Mouse (Mus musculus) neural tube, embryonic 13.5 days (tissue): ENCODE data around the gene Rnf181. TPM values are rescaled to one million over a fixed set of nuclear protein-coding genes. Genes with fewer than 3 reads are reported as not detected.

Source experiments
- ATAC-seq: fragments of 200-750 bp; cut with Nextera tagmentation; 2 replicates; pipeline ENCODE4 v1.8.0; 2017; ENCODE audit warnings: low read depth, mild to moderate bottlenecking, moderate TSS enrichment, moderate library complexity
- H3K27ac ChIP-seq: fragments of 300-500 bp; sonication (generic); replicated peaks from 2 replicates; pipeline ENCODE4 v1.5.1; 2015; ENCODE audit warnings: moderate library complexity, mild to moderate bottlenecking, inconsistent platforms
- H3K27me3 ChIP-seq: fragments of 300-500 bp; sonication (generic); 2 replicates; pipeline ENCODE4 v1.6.1; 2015; ENCODE audit warnings: mild to moderate bottlenecking, inconsistent platforms
- H3K36me3 ChIP-seq: fragments of 300-500 bp; sonication (generic); 2 replicates; pipeline ENCODE4 v1.6.1; 2015; ENCODE audit warnings: mild to moderate bottlenecking, inconsistent platforms
- H3K4me1 ChIP-seq: fragments of 300-500 bp; sonication (generic); replicated peaks from 2 replicates; pipeline ENCODE4 v1.6.1; 2015; ENCODE audit warnings: inconsistent platforms
- H3K4me2 ChIP-seq: fragments of 300-500 bp; sonication (generic); 2 replicates; pipeline ENCODE4 v1.6.1; 2015; ENCODE audit warnings: inconsistent platforms, mild to moderate bottlenecking, moderate library complexity
- H3K4me3 ChIP-seq: fragments of 300-500 bp; sonication (generic); 2 replicates; pipeline ENCODE4 v1.5.1; 2015; ENCODE audit warnings: mild to moderate bottlenecking, inconsistent platforms
- H3K9ac ChIP-seq: fragments of 300-500 bp; sonication (generic); 2 replicates; pipeline ENCODE4 v1.6.1; 2015; ENCODE audit warnings: moderate library complexity, mild to moderate bottlenecking, inconsistent platforms
- H3K9me3 ChIP-seq: fragments of 300-500 bp; sonication (generic); 2 replicates; pipeline ENCODE4 v1.6.1; 2016; ENCODE audit warnings: inconsistent platforms
- WGBS: fragments of 180-500 bp; shearing (Covaris S2); methylation state at CpG from one replicate; pipeline ENCODE4 v1.1.7; 2015; 5-methylcytosine and 5-hydroxymethylcytosine counted together
- polyA plus RNA-seq: library from polyadenylated mRNA; unstranded; fragments of >200 nt; fragmentation: Nextera tagmentation; extraction: Ambion mirVana; gene quantifications from 2 replicates; pipeline ENCODE4 v1.2.1, GENCODE M21; 2015

Gene Rnf181
- polyA plus RNA-seq, 1 experiment from 2014 or later: 148 TPM

GRCm38 (mm10) chr6:72382494-72382893 is 15.7 kb upstream of the Rnf181 start:
- H3K9ac ChIP-seq: no peak overlapping the region
- peaks cover 9% of the 10 kb centered on the region for H3K4me1 ChIP-seq
- no peak overlapping the region for H3K4me2 ChIP-seq
- no peak for ATAC-seq
- H3K9me3 ChIP-seq: no peaks in the 10 kb centered on the region
- H3K36me3 ChIP-seq: no peaks in the 10 kb centered on the region
- H3K4me3 ChIP-seq: no peak overlapping the region
- no peak overlapping the region for H3K27ac ChIP-seq
- peaks cover 37% of the 10 kb centered on the region for H3K27me3 ChIP-seq
- WGBS: 83% methylated on average over 6 of the region's 6 CpGs

GRCm38 (mm10) chr6:72380131-72380770 is 13.5 kb upstream of the Rnf181 start, which contains the start of gene Vamp5:
TSS of gene Vamp5 (minus strand) at chr6:72380468.
- H3K4me2 ChIP-seq: peak within 1 kb of the TSS; percentile 61
- H3K27me3 ChIP-seq: peaks cover 37% of the 10 kb centered on the region
- peaks cover 9% of the 10 kb centered on the region for H3K4me1 ChIP-seq
- no peaks in the 10 kb centered on the region for H3K9me3 ChIP-seq
- WGBS: 2% methylated on average over 48 of the region's 49 CpGs
- peak; percentile 59; the same call in 1 of the 2 replicates for ATAC-seq
- H3K9ac ChIP-seq: peak within 1 kb of the TSS; percentile 66
- H3K27ac ChIP-seq: peak within 1 kb of the TSS; percentile 49; the same call in 1 of the 2 replicates
- no peaks in the 10 kb centered on the region for H3K36me3 ChIP-seq
- H3K4me3 ChIP-seq: peak within 1 kb of the TSS; percentile 43

GRCm38 (mm10) chr6:72379377-72380130 is 12.8 kb upstream of the Rnf181 start:
- Histone ChIP-seq H3K9ac (peak overlapping the region; percentile 66; the same call in 1 of the 2 replicates), H3K4me2 (peak overlapping the region; percentile 61), H3K4me3 (peak overlapping the region; percentile 43), H3K27me3 (peaks cover 37% of the 10 kb centered on the region), H3K36me3 (no peaks in the 10 kb centered on the region), H3K27ac (peak overlapping the region; percentile 49; the same call in 1 of the 2 replicates), H3K9me3 (no peaks in the 10 kb centered on the region), H3K4me1 (peaks cover 9% of the 10 kb centered on the region)
- 53% methylated on average over 7 of the region's 7 CpGs for WGBS
- ATAC-seq: no peak

GRCm38 (mm10) chr6:72378510-72379234 is 11.9 kb upstream of the Rnf181 start:
- 87% methylated on average over 8 of the region's 8 CpGs for WGBS
- no peak for ATAC-seq
- Histone ChIP-seq H3K9ac (no peak overlapping the region), H3K27ac (no peak overlapping the region), H3K4me3 (no peak overlapping the region), H3K27me3 (peaks cover 37% of the 10 kb centered on the region), H3K4me1 (peaks cover 9% of the 10 kb centered on the region), H3K9me3 (no peaks in the 10 kb centered on the region), H3K4me2 (peak overlapping the region; percentile 61), H3K36me3 (no peaks in the 10 kb centered on the region)

GRCm38 (mm10) chr6:72374820-72375563 is 8.2 kb upstream of the Rnf181 start:
- Histone ChIP-seq H3K4me3 (no peak overlapping the region), H3K9ac (no peak overlapping the region), H3K4me1 (peaks cover 12% of the 10 kb centered on the region), H3K4me2 (no peak overlapping the region), H3K9me3 (no peaks in the 10 kb centered on the region), H3K27me3 (peaks cover 16% of the 10 kb centered on the region), H3K36me3 (no peaks in the 10 kb centered on the region), H3K27ac (no peak overlapping the region)
- WGBS: 81% methylated on average over 15 of the region's 15 CpGs
- ATAC-seq: no peak

GRCm38 (mm10) chr6:72374206-72374605 is 7.5 kb upstream of the Rnf181 start:
- H3K9ac ChIP-seq: no peak overlapping the region
- 74% methylated on average over 7 of the region's 7 CpGs for WGBS
- no peak overlapping the region for H3K27ac ChIP-seq
- H3K4me1 ChIP-seq: peaks cover 9% of the 10 kb centered on the region; the same call in 1 of the 2 replicates
- no peaks in the 10 kb centered on the region for H3K9me3 ChIP-seq
- H3K4me2 ChIP-seq: no peak overlapping the region
- peaks cover 8% of the 10 kb centered on the region for H3K27me3 ChIP-seq
- H3K36me3 ChIP-seq: no peaks in the 10 kb centered on the region
- ATAC-seq: no peak
- no peak overlapping the region for H3K4me3 ChIP-seq

GRCm38 (mm10) chr6:72373184-72373583 is 6.4 kb upstream of the Rnf181 start:
- no peaks in the 10 kb centered on the region for H3K9me3 ChIP-seq
- H3K4me2 ChIP-seq: no peak overlapping the region
- H3K27me3 ChIP-seq: no peaks in the 10 kb centered on the region
- H3K36me3 ChIP-seq: no peaks in the 10 kb centered on the region
- peaks cover 9% of the 10 kb centered on the region; the same call in 1 of the 2 replicates for H3K4me1 ChIP-seq
- no peak overlapping the region for H3K27ac ChIP-seq
- 85% methylated on average over 4 of the region's 4 CpGs for WGBS
- H3K4me3 ChIP-seq: no peak overlapping the region
- H3K9ac ChIP-seq: no peak overlapping the region
- no peak for ATAC-seq

- Histone ChIP-seq H3K36me3 (no peaks in the 10 kb centered on the region), H3K4me1 (peaks cover 9% of the 10 kb centered on the region; the same call in 1 of the 2 replicates), H3K9me3 (no peaks in the 10 kb centered on the region), H3K4me2 (no peak overlapping the region), H3K27me3 (no peaks in the 10 kb centered on the region), H3K4me3 (no peak overlapping the region), H3K9ac (no peak overlapping the region), H3K27ac (0 out of 2 replicates have a peak overlapping the region, but pooled peaks have one; percentile 7)
- ATAC-seq: no peak
- WGBS: 40% methylated on average over 1 of the region's 1 CpGs
Measured at GRCm38 (mm10) chr6:72371571-72371970, 4.8 kb upstream of the Rnf181 start.

GRCm38 (mm10) chr6:72371147-72371546 is 4.4 kb upstream of the Rnf181 start:
- Histone ChIP-seq H3K4me3 (no peak overlapping the region), H3K27me3 (no peaks in the 10 kb centered on the region), H3K4me2 (no peak overlapping the region), H3K36me3 (no peaks in the 10 kb centered on the region), H3K9ac (no peak overlapping the region), H3K9me3 (no peaks in the 10 kb centered on the region), H3K27ac (0 out of 2 replicates have a peak overlapping the region, but pooled peaks have one; percentile 7), H3K4me1 (peaks cover 9% of the 10 kb centered on the region; the same call in 1 of the 2 replicates)
- no peak for ATAC-seq
- WGBS: 51% methylated on average over 5 of the region's 5 CpGs

GRCm38 (mm10) chr6:72370091-72370490 is 3.3 kb upstream of the Rnf181 start:
- no peak overlapping the region for H3K27ac ChIP-seq
- H3K4me3 ChIP-seq: no peak overlapping the region
- H3K4me2 ChIP-seq: no peak overlapping the region
- H3K27me3 ChIP-seq: no peaks in the 10 kb centered on the region
- no peak overlapping the region for H3K9ac ChIP-seq
- WGBS: 81% methylated on average over 12 of the region's 12 CpGs
- no peaks in the 10 kb centered on the region for H3K9me3 ChIP-seq
- ATAC-seq: no peak
- H3K36me3 ChIP-seq: no peaks in the 10 kb centered on the region
- peaks cover 9% of the 10 kb centered on the region; the same call in 1 of the 2 replicates for H3K4me1 ChIP-seq

- Histone ChIP-seq H3K9ac (no peak overlapping the region), H3K27me3 (no peaks in the 10 kb centered on the region), H3K4me3 (no peak overlapping the region), H3K36me3 (no peaks in the 10 kb centered on the region), H3K4me2 (no peak overlapping the region), H3K9me3 (no peaks in the 10 kb centered on the region), H3K27ac (no peak overlapping the region), H3K4me1 (peaks cover 9% of the 10 kb centered on the region; the same call in 1 of the 2 replicates)
- 79% methylated on average over 4 of the region's 4 CpGs for WGBS
- ATAC-seq: no peak
Measured at GRCm38 (mm10) chr6:72369557-72369956, 2.8 kb upstream of the Rnf181 start.
